Mouse (Mus musculus) E14TG2a.4 (cell line): ENCODE data around the gene Mmp15.
"Not testable (repeated sequence)": the region's sequence is repeated elsewhere in the genome, so short reads cannot be mapped to it uniquely, and the experiment has no call there.

Experiments used
- CTCF ChIP-seq: conservative IDR thresholded peaks from 2 replicates; pipeline ENCODE4 v1.5.1; 2014; ENCODE audit warnings: low read length
- NANOG ChIP-seq: IDR thresholded peaks from 2 replicates; pipeline ENCODE4 v1.6.1; 2014; ENCODE audit warnings: borderline replicate concordance, low read length, mixed read lengths
- POU5F1 ChIP-seq: IDR thresholded peaks from 2 replicates; pipeline ENCODE4 v1.6.1; 2014; ENCODE audit warnings: low read length, borderline replicate concordance

DNA sequence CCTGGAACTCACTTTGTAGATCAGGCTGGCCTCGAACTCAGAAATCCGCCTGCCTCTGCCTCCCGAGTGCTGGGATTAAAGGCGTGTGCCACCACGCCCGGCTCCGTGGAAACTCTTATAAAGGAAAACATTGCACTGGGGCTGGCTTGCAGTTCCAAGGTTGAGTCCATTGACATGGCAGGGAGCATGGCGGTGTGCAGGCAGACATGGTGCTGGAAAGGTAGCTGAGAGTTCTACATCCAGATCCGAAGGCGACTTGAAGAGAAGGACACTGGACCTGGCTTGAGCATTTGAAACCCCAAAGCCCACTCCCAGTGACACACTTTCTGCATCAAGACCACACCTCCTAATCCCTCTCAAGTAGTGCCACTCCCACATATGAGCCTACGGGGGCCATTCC, 26.9 kb downstream of the Mmp15 start:
- not testable (repeated sequence) for TF ChIP-seq CTCF, POU5F1, NANOG
